In genomic region chr4:62254551-62254950, GRCm38 (mm10) we compare ENCODE assay signal across 24 mouse cellular contexts. TPM values are rescaled to one million over a fixed set of nuclear protein-coding genes. Genes with fewer than 3 reads are reported as not detected.
A peak's percentile ranks its signal among the peaks of the same experiment; 100 is the strongest.
DNase-seq lines count a peak whose midpoint lies in the region; TF ChIP-seq lines count a peak whose summit lies in the region.
"Had no signal": no experiment of that assay in that cellular context is flagged by ENCODE, and none has a peak within 500 bp of the region (broad histone marks: within the 10 kb centered on the region; RNA-seq: fewer than 3 reads in every experiment).

No protein-coding gene starts in this region.

- in situ Hi-C loops in ES-E14 (cut with MboI; ENCODE audit: low sequenced_read_pairs in 2 of 2, unreplicated experiment in 2 of 2), result no loop called here

- no peak overlapping the region for H3K4me3 ChIP-seq in ES-E14 (ENCODE audit: insufficient read depth in 1 of 2, low read depth in 1 of 2, low read length in 2 of 2, poor library complexity in 1 of 2, severe bottlenecking in 1 of 2)
- no peak overlapping the region for H3K4me3 ChIP-seq in lung, adult 2 months (replicated peaks; ENCODE audit: extremely low read depth, low read depth, low read length)
- H3K4me3 ChIP-seq: embryonic facial prominence, embryonic 10.5 days; embryonic facial prominence, embryonic 12.5 days; forebrain, embryonic 13.5 days; forebrain, embryonic 15.5 days had no signal

- intact Hi-C loops in heart, postnatal 10 days (cut with DNase I), result no loop called here

- no peak for TF ChIP-seq CTCF in lung, adult 2 months (IDR thresholded peaks at IDR 0.05; ENCODE audit: insufficient read depth, low read length)

- no peak overlapping the region for H3K9ac ChIP-seq in ES-E14 (ENCODE audit: insufficient read depth, low read depth, low read length, poor library complexity, severe bottlenecking)
- H3K9ac ChIP-seq: embryonic facial prominence, embryonic 12.5 days; forebrain, embryonic 13.5 days; forebrain, embryonic 15.5 days; forebrain, postnatal 0 days had no signal

- DNase-seq in heart, adult 11 months, result peak; percentile 80
- DNase-seq in heart, postnatal 10 days, result no peak
- DNase-seq in ES-CJ7 (ENCODE audit: low read depth, low spot score) (peak; percentile 69), ES-E14 (ENCODE audit: low read depth, low spot score) (peak; percentile 54), ZHBTc4 (ENCODE audit: low read depth, low spot score) (peak; percentile 83)
- DNase-seq in embryo, embryonic 10.5 days (ENCODE audit: low spot score), result no peak
- DNase-seq in lung, adult 2 months, result no peak
- DNase-seq in lung, postnatal 14 days, result no peak
- DNase-seq: adrenal gland, adult 2 months; adrenal gland, postnatal 10 days; adrenal gland, postnatal 25 days; cerebellum, adult 11 months; cerebellum, adult 18-20 months; cerebellum, adult 8-10 months; cerebellum, adult 9-11 months; cerebellum, postnatal 14 days; cerebellum, postnatal 36 days; forebrain, postnatal 0 days had no signal

- no peak overlapping the region for H3K27ac ChIP-seq in ES-E14 (ENCODE audit: insufficient read depth, low read depth, low read length, poor library complexity, severe bottlenecking)
- H3K27ac ChIP-seq: embryonic facial prominence, embryonic 10.5 days; embryonic facial prominence, embryonic 12.5 days; forebrain, embryonic 13.5 days; forebrain, embryonic 15.5 days had no signal

- no peak for TF ChIP-seq POLR2A in lung, adult 2 months (IDR thresholded peaks at IDR 0.05; ENCODE audit: borderline replicate concordance, extremely low read depth, low read depth, low read length)

- no peaks in the 10 kb centered on the region for H3K36me3 ChIP-seq in ES-E14 (ENCODE audit: control insufficient read depth, insufficient read depth, low read length, poor library complexity, severe bottlenecking)
- H3K36me3 ChIP-seq: embryonic facial prominence, embryonic 10.5 days; embryonic facial prominence, embryonic 12.5 days; forebrain, embryonic 15.5 days had no signal

- 57% methylated on average over 8 of the region's 8 CpGs for WGBS in lung, adult 2 months

- peaks cover 8 to 12% of the 10 kb centered on the region in 2 experiments for H3K4me1 ChIP-seq in ES-E14 (ENCODE audit: control insufficient read depth in 2 of 2, insufficient read depth in 2 of 2, low read length in 2 of 2, poor library complexity in 1 of 2)
- H3K4me1 ChIP-seq in lung, adult 2 months (ENCODE audit: control insufficient read depth, insufficient read depth, low read length), result no peaks in the 10 kb centered on the region
- H3K4me1 ChIP-seq: embryonic facial prominence, embryonic 10.5 days; embryonic facial prominence, embryonic 12.5 days; forebrain, embryonic 13.5 days; forebrain, embryonic 15.5 days had no signal

- no peaks in the 10 kb centered on the region for H3K9me3 ChIP-seq in ES-E14 (ENCODE audit: control insufficient read depth, insufficient read depth, low read depth, low read length)
- H3K9me3 ChIP-seq: embryonic facial prominence, embryonic 10.5 days; embryonic facial prominence, embryonic 12.5 days; forebrain, embryonic 13.5 days; forebrain, embryonic 15.5 days had no signal

TF ChIP-seq in ES-E14, 5 proteins besides CTCF, POLR2A, EP300 and RAD21:
- TF ChIP-seq HCFC1 (IDR thresholded peaks at IDR 0.05; ENCODE audit: borderline replicate concordance, insufficient read depth, low read length), result no peak
- TF ChIP-seq ZC3H11A (IDR thresholded peaks at IDR 0.05; ENCODE audit: borderline replicate concordance, low read depth, low read length), result no peak
- TF ChIP-seq ZNF384 (IDR thresholded peaks at IDR 0.05; ENCODE audit: low read depth, low read length), result no peak
- no peak for TF ChIP-seq MAFK (IDR thresholded peaks at IDR 0.05; ENCODE audit: insufficient read depth, low read depth, low read length)
- TF ChIP-seq CHD2 (IDR thresholded peaks at IDR 0.05; ENCODE audit: low read depth, low read length), result no peak

RNA-seq across cellular contexts. Expression of gene Slc31a2, which starts 7.8 kb away (rescaled TPM):
- total RNA-seq in heart, postnatal 10 days (2021), result 10 to 100 TPM; 12.5 to 13.4 TPM
- total RNA-seq in ES-E14 (2012; rRNA removed), result 16.5 and 23.0 TPM in 2 replicates
- polyA plus RNA-seq in lung, adult 2 months (2012; rRNA removed), result 22.3 and 30.7 TPM in 2 replicates

RNA-seq across cellular contexts. Expression of gene Zfp37, which starts 23.7 kb away (rescaled TPM):
- total RNA-seq in heart, postnatal 10 days (2021), result 1 to 10 TPM; 3.9 to 4.7 TPM
- 6.2 and 7.2 TPM in 2 replicates for total RNA-seq in ES-E14 (2012; rRNA removed)
- 0.58 and 1.1 TPM in 2 replicates for polyA plus RNA-seq in lung, adult 2 months (2012; rRNA removed)
- total RNA-seq: common myeloid progenitor, adult 5-6 weeks; MEL had no signal

Comparison
In these comparisons a context has a peak if more than half of its experiments do, and no peak if none do; other contexts are left out.
1. DNase-seq: peak in heart, adult 11 months (single experiment), ES-CJ7 (single experiment), ES-E14 (single experiment) and ZHBTc4 (single experiment); none in heart, postnatal 10 days (0 of 2), embryo, embryonic 10.5 days (single experiment), lung, adult 2 months (single experiment) and lung, postnatal 14 days (single experiment).